Mouse (Mus musculus) small intestine, adult 2 months (tissue): ENCODE measurements around the gene Arhgap33. TPM values are rescaled to one million over a fixed set of nuclear protein-coding genes. Genes with fewer than 3 reads are reported as not detected.
A peak's percentile ranks its signal among the peaks of the same experiment; 100 is the strongest.

ENCODE experiments used
- H3K27ac ChIP-seq: fragments of 200-500 bp; 2 replicates; pipeline ENCODE4 v1.5.1; 2012; ENCODE audit warnings: low read depth, low read length, control low read depth, inconsistent platforms; ENCODE audit not compliant: insufficient read depth
- H3K27me3 ChIP-seq: fragments of 200-500 bp; 2 replicates; pipeline ENCODE4 v1.6.1; 2012; ENCODE audit warnings: mild to moderate bottlenecking, moderate library complexity, low read length, inconsistent platforms; ENCODE audit not compliant: control insufficient read depth, insufficient read depth
- H3K36me3 ChIP-seq: fragments of 200-500 bp; 2 replicates; pipeline ENCODE4 v1.6.1; 2012; ENCODE audit warnings: mild to moderate bottlenecking, low read length, control low read depth, inconsistent platforms; ENCODE audit not compliant: control insufficient read depth, insufficient read depth
- H3K4me1 ChIP-seq: fragments of 200-500 bp; 2 replicates; pipeline ENCODE4 v1.6.1; 2012; ENCODE audit warnings: low read length, inconsistent platforms, mixed read lengths; ENCODE audit not compliant: control insufficient read depth, insufficient read depth, insufficient read length
- H3K4me3 ChIP-seq: fragments of 200-500 bp; 2 replicates; pipeline ENCODE4 v1.5.1; 2012; ENCODE audit warnings: low read depth, mild to moderate bottlenecking, control low read depth, inconsistent platforms, low read length, moderate library complexity
- CTCF ChIP-seq: fragments of 200-500 bp; IDR thresholded peaks from 2 replicates; pipeline ENCODE4 v1.5.1; 2012; ENCODE audit warnings: low read depth, mild to moderate bottlenecking, control low read depth, inconsistent platforms, low read length, moderate library complexity, mixed read lengths; ENCODE audit not compliant: insufficient replicate concordance, insufficient read length; ENCODE audit errors: extremely low read depth
- POLR2A ChIP-seq: fragments of 200-500 bp; IDR thresholded peaks from 2 replicates; pipeline ENCODE4 v1.6.1; 2012; ENCODE audit warnings: low read depth, mild to moderate bottlenecking, control low read depth, inconsistent platforms, low read length, moderate library complexity
- WGBS: fragments of 180-500 bp; shearing (Covaris S2); methylation state at CpG from one replicate; pipeline ENCODE4 v1.1.7; 2018; 5-methylcytosine and 5-hydroxymethylcytosine counted together
- polyA plus RNA-seq: library from polyadenylated mRNA; depleted of rRNA; stranded (reverse); fragments of >200 nt; gene quantifications from 2 replicates; pipeline ENCODE4 v1.2.3, GENCODE M21; 2012

Gene Arhgap33
- polyA plus RNA-seq, 1 experiment, result 12.0 TPM

GRCm38 (mm10) chr7:30552102-30553020 is 17.5 kb upstream of the Arhgap33 start, which contains the start of the genes Hspb6 and Proser3:
Hspb6 (plus strand) TSS chr7:30552178.
Proser3 (minus strand) TSS chr7:30552299.
- TF ChIP-seq CTCF (no peak; the same call in 1 of the 2 replicates), POLR2A (peak; percentile 69; the same call in 1 of the 2 replicates)
- WGBS, result under 1% methylated on average over 44 of the region's 44 CpGs
- Histone ChIP-seq H3K27ac (peak within 1 kb of the TSS; percentile 91), H3K27me3 (no peaks in the 10 kb centered on the region), H3K4me3 (peak within 1 kb of the TSS; percentile 68), H3K36me3 (peaks cover 22% of the 10 kb centered on the region), H3K4me1 (peaks cover 4% of the 10 kb centered on the region)

GRCm38 (mm10) chr7:30551445-30552101 is 16.7 kb upstream of the Arhgap33 start:
- peaks cover 4% of the 10 kb centered on the region for H3K4me1 ChIP-seq
- H3K36me3 ChIP-seq, result peaks cover 14% of the 10 kb centered on the region
- under 1% methylated on average over 10 of the region's 10 CpGs for WGBS
- no peaks in the 10 kb centered on the region for H3K27me3 ChIP-seq
- peak; percentile 41; the same call in 1 of the 2 replicates for TF ChIP-seq CTCF
- no peak for TF ChIP-seq POLR2A
- peak overlapping the region; percentile 68 for H3K4me3 ChIP-seq
- H3K27ac ChIP-seq, result peak overlapping the region; percentile 91

GRCm38 (mm10) chr7:30550603-30551002 is 15.7 kb upstream of the Arhgap33 start:
- no peaks in the 10 kb centered on the region for H3K27me3 ChIP-seq
- TF ChIP-seq POLR2A (no peak), CTCF (no peak)
- peaks cover 4% of the 10 kb centered on the region for H3K4me1 ChIP-seq
- H3K27ac ChIP-seq, result no peak overlapping the region
- 100% methylated on average over 1 of the region's 1 CpGs for WGBS
- H3K4me3 ChIP-seq, result no peak overlapping the region
- H3K36me3 ChIP-seq, result peaks cover 8% of the 10 kb centered on the region

- no peak overlapping the region for H3K4me3 ChIP-seq
- H3K4me1 ChIP-seq, result peaks cover 4% of the 10 kb centered on the region
- no peak for TF ChIP-seq POLR2A
- no peak for TF ChIP-seq CTCF
- WGBS, result 60% methylated on average over 2 of the region's 2 CpGs
- no peaks in the 10 kb centered on the region for H3K27me3 ChIP-seq
- H3K27ac ChIP-seq, result no peak overlapping the region
- peaks cover 2% of the 10 kb centered on the region; the same call in 1 of the 2 replicates for H3K36me3 ChIP-seq
Measured at GRCm38 (mm10) chr7:30549880-30550279, 15.0 kb upstream of the Arhgap33 start.

GRCm38 (mm10) chr7:30544327-30544726 is 9.5 kb upstream of the Arhgap33 start:
- TF ChIP-seq CTCF (no peak), POLR2A (no peak)
- no peaks in the 10 kb centered on the region for H3K27me3 ChIP-seq
- 0 out of 2 replicates have a peak, but pooled peaks cover 2% of the 10 kb centered on the region for H3K36me3 ChIP-seq
- H3K27ac ChIP-seq, result no peak overlapping the region
- H3K4me1 ChIP-seq, result no peaks in the 10 kb centered on the region
- no peak overlapping the region for H3K4me3 ChIP-seq
- WGBS, result 92% methylated on average over 2 of the region's 2 CpGs

GRCm38 (mm10) chr7:30540572-30540971 is 5.7 kb upstream of the Arhgap33 start:
- TF ChIP-seq POLR2A (no peak), CTCF (no peak)
- H3K36me3 ChIP-seq, result peaks cover 2% of the 10 kb centered on the region; the same call in 1 of the 2 replicates
- WGBS, result 92% methylated on average over 7 of the region's 7 CpGs
- no peak overlapping the region for H3K27ac ChIP-seq
- no peaks in the 10 kb centered on the region for H3K4me1 ChIP-seq
- no peak overlapping the region for H3K4me3 ChIP-seq
- H3K27me3 ChIP-seq, result no peaks in the 10 kb centered on the region
